Mouse (Mus musculus) splenic B cell, adult 2 months (primary cell): ENCODE measurements around the gene Ncdn.

Experiments
- DNase-seq: peaks from one replicate; pipeline ENCODE4 v3.0.0-alpha.2; 2011; ENCODE audit warnings: low read depth, low spot score
- H3K27me3 ChIP-seq: 2 replicates; pipeline ENCODE4 v1.6.1; 2012; ENCODE audit warnings: mild to moderate bottlenecking, low read length, moderate library complexity, mixed read lengths; ENCODE audit not compliant: control insufficient read depth, poor library complexity, insufficient read depth, severe bottlenecking
- H3K36me3 ChIP-seq: 2 replicates; pipeline ENCODE4 v1.6.1; 2012; ENCODE audit warnings: mild to moderate bottlenecking, low read length, moderate library complexity, mixed read lengths; ENCODE audit not compliant: control insufficient read depth, poor library complexity, insufficient read depth, severe bottlenecking

Ncdn gene

GRCm38 (mm10) chr4:126753268-126754230 lies at the start of gene Ncdn, which contains the start of gene AU040320:
TSS of gene Ncdn (minus strand) at chr4:126753438.
TSS of gene AU040320 (plus strand) at chr4:126753544.
- H3K27me3 ChIP-seq: no peaks in the 10 kb centered on the region
- peak; percentile 97 for DNase-seq
- peaks cover 1% of the 10 kb centered on the region; the same call in 1 of the 2 replicates for H3K36me3 ChIP-seq

- Histone ChIP-seq H3K36me3 (peaks cover 2% of the 10 kb centered on the region), H3K27me3 (no peaks in the 10 kb centered on the region)
- no peak for DNase-seq
These were observed 48.9 kb upstream of the Ncdn start for GRCm38 (mm10) chr4:126802174-126802573.

- DNase-seq: no peak
- H3K27me3 ChIP-seq: no peaks in the 10 kb centered on the region
- H3K36me3 ChIP-seq: peaks cover 5% of the 10 kb centered on the region
These were observed 39.3 kb upstream of the Ncdn start for GRCm38 (mm10) chr4:126792341-126793102.

GRCm38 (mm10) chr4:126782996-126783395 lies 29.8 kb upstream of the Ncdn start:
- DNase-seq: no peak
- H3K36me3 ChIP-seq: peaks cover 3% of the 10 kb centered on the region; the same call in 1 of the 2 replicates
- H3K27me3 ChIP-seq: no peaks in the 10 kb centered on the region

GRCm38 (mm10) chr4:126782512-126782911 lies 29.3 kb upstream of the Ncdn start:
- no peak for DNase-seq
- Histone ChIP-seq H3K27me3 (no peaks in the 10 kb centered on the region), H3K36me3 (peaks cover 3% of the 10 kb centered on the region; the same call in 1 of the 2 replicates)

GRCm38 (mm10) chr4:126781871-126782270 lies 28.6 kb upstream of the Ncdn start:
- Histone ChIP-seq H3K27me3 (no peaks in the 10 kb centered on the region), H3K36me3 (peaks cover 3% of the 10 kb centered on the region; the same call in 1 of the 2 replicates)
- DNase-seq: no peak

GRCm38 (mm10) chr4:126779826-126780775 lies 26.9 kb upstream of the Ncdn start:
- DNase-seq: no peak
- peaks cover 3% of the 10 kb centered on the region; the same call in 1 of the 2 replicates for H3K36me3 ChIP-seq
- H3K27me3 ChIP-seq: no peaks in the 10 kb centered on the region

GRCm38 (mm10) chr4:126779148-126779581 lies 25.9 kb upstream of the Ncdn start:
- peaks cover 3% of the 10 kb centered on the region; the same call in 1 of the 2 replicates for H3K36me3 ChIP-seq
- no peaks in the 10 kb centered on the region for H3K27me3 ChIP-seq
- DNase-seq: no peak

- DNase-seq: no peak
- H3K36me3 ChIP-seq: peaks cover under 1% of the 10 kb centered on the region; the same call in 1 of the 2 replicates
- no peaks in the 10 kb centered on the region for H3K27me3 ChIP-seq
These were observed 21.9 kb upstream of the Ncdn start for GRCm38 (mm10) chr4:126775182-126775581.

- DNase-seq: no peak
- Histone ChIP-seq H3K36me3 (peaks cover 4% of the 10 kb centered on the region; the same call in 1 of the 2 replicates), H3K27me3 (no peaks in the 10 kb centered on the region)
These were observed 20.6 kb upstream of the Ncdn start for GRCm38 (mm10) chr4:126773871-126774270.

GRCm38 (mm10) chr4:126770831-126771230 lies 17.6 kb upstream of the Ncdn start:
- peaks cover 4% of the 10 kb centered on the region; the same call in 1 of the 2 replicates for H3K36me3 ChIP-seq
- H3K27me3 ChIP-seq: no peaks in the 10 kb centered on the region
- DNase-seq: no peak

- no peak for DNase-seq
- Histone ChIP-seq H3K36me3 (peaks cover 4% of the 10 kb centered on the region; the same call in 1 of the 2 replicates), H3K27me3 (no peaks in the 10 kb centered on the region)
These were observed 16.7 kb upstream of the Ncdn start for GRCm38 (mm10) chr4:126769800-126770563.

GRCm38 (mm10) chr4:126763483-126763882 lies 10.2 kb upstream of the Ncdn start:
- no peak for DNase-seq
- H3K27me3 ChIP-seq: no peaks in the 10 kb centered on the region
- H3K36me3 ChIP-seq: peaks cover 3% of the 10 kb centered on the region; the same call in 1 of the 2 replicates
